Mouse (Mus musculus) stomach, postnatal 0 days (tissue): ENCODE results near the gene Arf3. TPM values are rescaled to one million over a fixed set of nuclear protein-coding genes. Genes with fewer than 3 reads are reported as not detected.

Experiments
- ATAC-seq: fragments of 200-750 bp; cut with Nextera tagmentation; 2 replicates; pipeline ENCODE4 v1.8.0; 2017; ENCODE audit not compliant: low FRiP score, low TSS enrichment
- DNase-seq: peaks from one replicate; pipeline ENCODE4 v3.0.0-alpha.2; 2016; ENCODE audit warnings: low spot score
- H3K27ac ChIP-seq: fragments of 300-500 bp; sonication (generic); replicated peaks from 2 replicates; pipeline ENCODE4 v1.5.1; 2014; ENCODE audit warnings: mild to moderate bottlenecking, control low read depth
- H3K27me3 ChIP-seq: fragments of 300-500 bp; sonication (generic); 2 replicates; pipeline ENCODE4 v1.6.1; 2014; ENCODE audit warnings: low read length; ENCODE audit not compliant: control insufficient read depth, insufficient read depth
- H3K36me3 ChIP-seq: fragments of 300-500 bp; sonication (generic); 2 replicates; pipeline ENCODE4 v1.6.1; 2014; ENCODE audit warnings: low read length, mixed read lengths; ENCODE audit not compliant: control insufficient read depth, insufficient read depth
- H3K4me1 ChIP-seq: fragments of 300-500 bp; sonication (generic); replicated peaks from 2 replicates; pipeline ENCODE4 v1.6.1; 2014; ENCODE audit warnings: antibody characterized with exemption; ENCODE audit not compliant: control insufficient read depth, insufficient read depth
- H3K4me2 ChIP-seq: fragments of 300-500 bp; sonication (generic); replicated peaks from 2 replicates; pipeline ENCODE4 v1.6.1; 2014; ENCODE audit warnings: low read depth, mild to moderate bottlenecking, control low read depth, moderate library complexity
- H3K4me3 ChIP-seq: fragments of 300-500 bp; sonication (generic); 2 replicates; pipeline ENCODE4 v1.5.1; 2014; ENCODE audit warnings: low read depth, low read length, control low read depth
- H3K9ac ChIP-seq: fragments of 300-500 bp; sonication (generic); 2 replicates; pipeline ENCODE4 v1.6.1; 2014; ENCODE audit warnings: mild to moderate bottlenecking, low read length, control low read depth, mixed read lengths
- H3K9me3 ChIP-seq: fragments of 300-500 bp; sonication (generic); 2 replicates; pipeline ENCODE4 v1.6.1; 2016; ENCODE audit warnings: low read length; ENCODE audit not compliant: control insufficient read depth
- CTCF ChIP-seq: IDR thresholded peaks from 2 replicates; pipeline ENCODE4 v1.5.1; 2016; ENCODE audit warnings: antibody characterized with exemption, low read depth, mild to moderate bottlenecking, moderate library complexity
- EP300 ChIP-seq: optimal IDR thresholded peaks from 2 replicates; pipeline ENCODE3; 2016; ENCODE audit warnings: antibody characterized with exemption
- WGBS: fragments of 180-500 bp; shearing (Covaris S2); extraction: QIAGEN DNeasy Blood & Tissue Kit; methylation state at CpG from one replicate; pipeline ENCODE4 v1.1.7; 2014; 5-methylcytosine and 5-hydroxymethylcytosine counted together
- polyA plus RNA-seq: library from polyadenylated mRNA; unstranded; fragments of >200 nt; fragmentation: Nextera tagmentation; extraction: Ambion mirVana; gene quantifications from 2 replicates; pipeline ENCODE4 v1.2.1, GENCODE M21; 2015

The Arf3 gene
- polyA plus RNA-seq, 1 experiment from 2014 or later: 29.5 TPM

DNA sequence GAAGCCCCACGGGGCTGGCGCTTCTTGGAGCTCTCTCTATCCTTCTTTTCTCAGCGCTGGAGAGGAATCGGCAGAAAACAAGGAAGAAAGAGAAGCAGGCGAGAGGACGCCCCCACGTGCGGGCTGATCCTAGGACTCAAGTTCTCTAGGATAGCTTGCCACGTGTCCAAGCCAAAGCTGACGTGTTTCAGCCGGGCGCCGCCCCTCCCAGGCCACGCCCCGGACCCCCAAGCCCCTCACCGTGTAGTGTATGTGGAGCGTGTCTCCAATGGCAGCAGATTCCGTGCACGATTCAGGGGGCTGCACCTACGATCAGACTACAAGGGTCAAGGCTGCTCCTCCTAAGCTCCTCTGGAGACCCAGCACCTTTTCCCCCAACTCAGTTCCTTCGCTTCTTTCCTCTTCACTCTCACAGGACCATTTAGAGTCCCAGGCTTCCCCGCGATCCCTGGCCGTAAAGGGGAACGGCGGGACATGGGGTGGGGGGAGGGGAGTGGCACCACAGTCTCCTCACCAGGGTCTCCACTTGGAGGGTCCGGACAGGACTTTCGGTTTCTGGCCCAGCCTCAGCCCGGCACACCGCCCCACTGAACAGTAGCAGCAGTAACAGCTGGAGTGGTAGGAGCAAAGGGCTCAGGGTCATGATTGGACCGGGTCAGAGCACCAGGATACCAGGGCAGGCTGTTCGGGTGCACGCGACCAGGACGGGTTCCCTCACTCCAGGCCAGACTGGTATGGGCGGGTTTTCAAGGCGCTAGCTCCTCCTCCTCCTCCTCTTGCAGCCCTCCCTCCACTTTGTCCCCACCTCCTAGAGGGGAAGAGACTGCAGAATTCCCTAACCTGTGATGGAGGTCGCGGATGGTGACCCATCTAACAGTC is 35.3 kb downstream of the Arf3 start, which contains the start of gene Fkbp11:
TSS of gene Fkbp11 (minus strand) at position 756 of the 879 bp plus-strand sequence.
- H3K27ac ChIP-seq: peak within 1 kb of the TSS; percentile 13; the same call in 1 of the 2 replicates
- TF ChIP-seq EP300 (no peak), CTCF (no peak)
- DNase-seq (peak; percentile 80), ATAC-seq (peak; percentile 87)
- H3K9me3 ChIP-seq: no peaks in the 10 kb centered on the region
- 1% methylated on average over 39 of the region's 39 CpGs for WGBS
- H3K4me2 ChIP-seq: peak within 1 kb of the TSS; percentile 98
- H3K9ac ChIP-seq: peak within 1 kb of the TSS; percentile 66
- H3K36me3 ChIP-seq: no peaks in the 10 kb centered on the region
- H3K27me3 ChIP-seq: no peaks in the 10 kb centered on the region
- H3K4me1 ChIP-seq: peaks cover 3% of the 10 kb centered on the region; the same call in 1 of the 2 replicates
- peak within 1 kb of the TSS; percentile 59 for H3K4me3 ChIP-seq

GRCm38 (mm10) chr15:98726746-98727145 is 36.3 kb downstream of the Arf3 start:
- no peaks in the 10 kb centered on the region for H3K36me3 ChIP-seq
- 46% methylated on average over 7 of the region's 7 CpGs for WGBS
- DNase-seq: no peak
- no peak overlapping the region for H3K27ac ChIP-seq
- no peak for TF ChIP-seq EP300
- TF ChIP-seq CTCF: no peak
- H3K4me3 ChIP-seq: peak overlapping the region; percentile 59
- peak overlapping the region; percentile 98 for H3K4me2 ChIP-seq
- H3K27me3 ChIP-seq: no peaks in the 10 kb centered on the region
- H3K4me1 ChIP-seq: peaks cover 3% of the 10 kb centered on the region; the same call in 1 of the 2 replicates
- ATAC-seq: no peak
- H3K9me3 ChIP-seq: no peaks in the 10 kb centered on the region
- peak overlapping the region; percentile 66; the same call in 1 of the 2 replicates for H3K9ac ChIP-seq

DNA sequence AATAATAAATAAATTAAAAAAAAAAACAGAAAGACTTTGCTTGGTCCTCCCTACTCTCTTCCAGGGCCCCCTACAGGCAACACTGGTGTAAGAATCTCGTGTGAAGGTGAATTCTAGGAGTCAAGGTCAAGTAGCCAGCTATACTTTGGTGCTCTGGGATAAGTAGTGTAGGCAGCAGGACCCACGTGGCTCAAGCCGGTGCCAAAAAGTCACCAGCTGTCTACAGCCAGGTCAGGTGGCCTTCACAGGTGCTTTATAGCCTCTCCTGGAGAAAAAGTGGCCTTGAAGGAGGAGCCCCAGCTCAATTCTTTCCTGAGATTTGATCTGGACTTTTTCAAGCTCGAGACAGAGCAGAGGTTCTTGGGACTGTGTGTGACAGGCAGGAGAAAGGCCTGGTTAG is 36.9 kb downstream of the Arf3 start:
- Histone ChIP-seq H3K27ac (no peak overlapping the region), H3K27me3 (no peaks in the 10 kb centered on the region), H3K4me2 (no peak overlapping the region), H3K4me1 (peaks cover 3% of the 10 kb centered on the region; the same call in 1 of the 2 replicates), H3K4me3 (no peak overlapping the region), H3K9me3 (no peaks in the 10 kb centered on the region), H3K36me3 (no peaks in the 10 kb centered on the region), H3K9ac (no peak overlapping the region)
- TF ChIP-seq EP300 (no peak), CTCF (0 out of 2 replicates have a peak, but pooled peaks have one; percentile 6)
- 76% methylated on average over 4 of the region's 4 CpGs for WGBS
- ATAC-seq (no peak), DNase-seq (no peak)

GRCm38 (mm10) chr15:98724441-98724840 is 38.6 kb downstream of the Arf3 start:
- H3K4me3 ChIP-seq: no peak overlapping the region
- no peaks in the 10 kb centered on the region for H3K9me3 ChIP-seq
- H3K27me3 ChIP-seq: no peaks in the 10 kb centered on the region
- WGBS: 33% methylated on average over 19 of the region's 19 CpGs
- no peak overlapping the region for H3K27ac ChIP-seq
- no peaks in the 10 kb centered on the region for H3K36me3 ChIP-seq
- peaks cover 3% of the 10 kb centered on the region; the same call in 1 of the 2 replicates for H3K4me1 ChIP-seq
- no peak overlapping the region for H3K9ac ChIP-seq
- TF ChIP-seq CTCF (no peak), EP300 (no peak)
- ATAC-seq (no peak), DNase-seq (no peak)
- H3K4me2 ChIP-seq: no peak overlapping the region

DNA sequence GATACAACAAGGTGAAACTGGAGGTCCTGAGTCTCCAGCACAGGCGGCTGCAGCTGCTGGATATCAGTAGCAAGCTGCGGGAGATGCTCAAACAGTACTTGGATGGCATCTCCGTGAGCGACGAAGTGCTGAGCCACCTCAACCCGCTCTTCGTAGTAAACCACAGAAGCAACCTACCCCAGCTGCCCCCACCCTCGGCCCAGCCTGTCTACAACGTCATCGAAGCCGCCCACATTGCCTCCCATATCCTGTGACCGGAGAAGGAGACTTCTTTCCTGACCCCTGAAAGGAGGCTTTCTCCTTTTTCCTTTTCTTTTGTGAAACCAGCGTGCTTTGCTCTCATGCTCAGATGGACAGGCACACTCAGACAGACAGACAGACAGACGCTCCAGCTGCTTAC is 40.2 kb downstream of the Arf3 start:
- no peak for TF ChIP-seq EP300
- no peak for TF ChIP-seq CTCF
- Histone ChIP-seq H3K4me1 (peaks cover 3% of the 10 kb centered on the region; the same call in 1 of the 2 replicates), H3K9me3 (no peaks in the 10 kb centered on the region), H3K27me3 (no peaks in the 10 kb centered on the region), H3K27ac (no peak overlapping the region), H3K36me3 (no peaks in the 10 kb centered on the region), H3K9ac (no peak overlapping the region), H3K4me2 (no peak overlapping the region), H3K4me3 (no peak overlapping the region)
- 55% methylated on average over 14 of the region's 14 CpGs for WGBS
- no peak for ATAC-seq
- DNase-seq: no peak

- DNase-seq (no peak), ATAC-seq (no peak)
- H3K4me1 ChIP-seq: no peaks in the 10 kb centered on the region
- no peak overlapping the region for H3K9ac ChIP-seq
- H3K36me3 ChIP-seq: no peaks in the 10 kb centered on the region
- no peak overlapping the region for H3K27ac ChIP-seq
- no peaks in the 10 kb centered on the region for H3K9me3 ChIP-seq
- 77% methylated on average over 8 of the region's 8 CpGs for WGBS
- no peak overlapping the region for H3K4me3 ChIP-seq
- H3K4me2 ChIP-seq: no peak overlapping the region
- TF ChIP-seq CTCF (no peak), EP300 (no peak)
- no peaks in the 10 kb centered on the region for H3K27me3 ChIP-seq
These were observed 40.8 kb downstream of the Arf3 start for GRCm38 (mm10) chr15:98722191-98722590.
